Mouse (Mus musculus): ENCODE data around the gene Pxk.

DNA sequence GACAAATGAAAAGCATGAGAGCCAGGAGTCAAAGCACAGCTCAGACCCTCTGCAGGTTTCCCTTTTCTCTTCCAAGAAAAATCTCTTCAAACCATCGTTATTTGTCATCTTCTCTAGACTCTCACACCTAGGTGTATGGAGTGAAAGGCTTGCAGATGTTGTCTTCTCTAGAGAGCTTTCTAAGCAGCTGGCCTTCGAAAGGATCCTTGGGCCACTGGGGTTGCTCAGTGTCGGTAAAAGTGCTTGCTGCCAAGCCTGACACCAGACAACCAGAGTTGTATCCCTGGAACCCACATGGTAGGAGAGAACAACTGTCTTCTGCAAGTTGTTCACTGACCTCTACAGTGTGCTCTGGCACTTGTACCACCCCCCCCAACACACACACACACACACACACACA lies 61.1 kb downstream of the Pxk start:
- no peak for TF ChIP-seq CTCF (IDR thresholded peaks at IDR 0.05; ENCODE audit: control insufficient read depth, insufficient read depth, low read length)
- TF ChIP-seq POLR2A (IDR thresholded peaks at IDR 0.05; ENCODE audit: borderline replicate concordance, control insufficient read depth, low read depth, low read length): no peak
